Mouse (Mus musculus): Measurements from ENCODE around the gene Tas2r118. TPM values are rescaled to one million over a fixed set of nuclear protein-coding genes. Genes with fewer than 3 reads are reported as not detected.

Gene Tas2r118
- total and polyA plus RNA-seq, 3 experiments = not detected

Other genes with a start within 250 kb of the Tas2r118 start
- gene Cadps2, start 130.6 kb downstream of the Tas2r118 start, total RNA-seq (2012; rRNA removed) = not detected in 2 replicates
- gene Cadps2, start 130.6 kb downstream of the Tas2r118 start, polyA plus RNA-seq (2012; ENCODE audit: insufficient read depth in 1 of 2, insufficient read length in 2 of 2, low read depth in 1 of 2, low replicate concordance in 2 of 2, missing spikeins in 1 of 2) = not detected
- not detected in 2 replicates for gene Slc13a1, start 198.0 kb upstream of the Tas2r118 start, total RNA-seq (2012; rRNA removed)
- not detected for gene Slc13a1, start 198.0 kb upstream of the Tas2r118 start, polyA plus RNA-seq (2012; ENCODE audit: insufficient read depth in 1 of 2, insufficient read length in 2 of 2, low read depth in 1 of 2, low replicate concordance in 2 of 2, missing spikeins in 1 of 2)